Mouse (Mus musculus): Measurements from ENCODE around the gene Itln1. TPM values are rescaled to one million over a fixed set of nuclear protein-coding genes. Genes with fewer than 3 reads are reported as not detected.

Itln1 gene
- polyA plus RNA-seq, 1 experiment from 2014 or later = not detected

DNA sequence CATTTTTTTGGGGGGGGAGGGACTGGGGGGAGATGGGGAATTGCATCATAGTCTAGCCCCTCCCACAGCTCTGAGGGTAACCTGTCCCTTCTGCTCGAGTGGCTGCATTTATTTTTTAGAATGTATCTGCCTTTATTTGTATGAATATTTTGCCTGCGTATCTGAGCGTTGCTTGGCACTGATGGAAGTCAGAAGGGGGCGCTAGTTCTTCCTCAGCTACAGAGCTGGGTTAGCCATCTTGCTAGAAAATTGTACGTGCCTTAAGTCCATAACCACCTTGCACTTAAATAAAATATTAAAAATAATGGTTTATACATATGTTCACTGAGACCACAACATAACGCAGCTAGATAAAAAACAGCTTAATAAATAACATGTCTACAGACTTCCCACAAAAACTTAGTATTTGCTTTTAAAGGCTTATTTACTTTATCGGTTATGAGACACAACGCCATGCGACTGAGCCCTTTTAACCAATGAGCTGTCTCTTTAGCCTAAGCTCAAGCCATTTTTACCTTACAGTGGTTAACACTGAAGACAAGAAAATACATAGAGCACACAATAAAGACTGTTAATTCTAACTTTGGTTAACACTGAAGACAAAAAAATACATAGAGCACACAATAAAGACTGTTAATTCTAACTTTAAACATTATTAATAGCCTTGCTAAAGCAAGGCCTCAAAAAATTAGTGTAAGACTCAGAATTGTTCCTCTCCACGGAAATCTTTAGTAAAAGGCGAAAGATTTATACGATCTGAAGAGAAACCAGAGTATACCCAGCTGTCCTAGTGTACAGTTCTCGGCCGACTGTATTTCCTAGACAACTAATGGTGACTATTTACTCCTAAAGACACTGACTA, 32.5 kb downstream of the Itln1 start:
- DNase-seq (ENCODE audit: low spot score) (peak; percentile 81), ATAC-seq (ENCODE audit: low FRiP score) (peak; percentile 86)
- peak overlapping the region; percentile 79 for H3K4me2 ChIP-seq (replicated peaks)
- no peaks in the 10 kb centered on the region for H3K27me3 ChIP-seq (ENCODE audit: control insufficient read depth, insufficient read depth, low read length)
- no peaks in the 10 kb centered on the region for H3K36me3 ChIP-seq (replicated peaks; ENCODE audit: control insufficient read depth, insufficient read depth)
- H3K4me1 ChIP-seq (replicated peaks; ENCODE audit: control insufficient read depth, insufficient read depth, low read length) = peaks cover 11% of the 10 kb centered on the region; the same call in 1 of the 2 replicates
- peak overlapping the region; percentile 98 for H3K27ac ChIP-seq
- peak overlapping the region; percentile 78 for H3K4me3 ChIP-seq (replicated peaks; ENCODE audit: low read length)
- H3K9me3 ChIP-seq (ENCODE audit: control insufficient read depth, low read length) = no peaks in the 10 kb centered on the region
- WGBS = 1% methylated on average over 14 of the region's 14 CpGs
- peak overlapping the region; percentile 88 for H3K9ac ChIP-seq

GRCm38 (mm10) chr1:171501636-171502080, 33.4 kb downstream of the Itln1 start:
- no peaks in the 10 kb centered on the region for H3K27me3 ChIP-seq (ENCODE audit: control insufficient read depth, insufficient read depth, low read length)
- H3K4me3 ChIP-seq (replicated peaks; ENCODE audit: low read length) = no peak overlapping the region
- no peaks in the 10 kb centered on the region for H3K36me3 ChIP-seq (replicated peaks; ENCODE audit: control insufficient read depth, insufficient read depth)
- H3K27ac ChIP-seq = peak overlapping the region; percentile 68
- ATAC-seq (ENCODE audit: low FRiP score) (no peak), DNase-seq (ENCODE audit: low spot score) (peak; percentile 61)
- peak overlapping the region; percentile 79 for H3K4me2 ChIP-seq (replicated peaks)
- peak overlapping the region; percentile 28; the same call in 1 of the 2 replicates for H3K9ac ChIP-seq
- H3K4me1 ChIP-seq (replicated peaks; ENCODE audit: control insufficient read depth, insufficient read depth, low read length) = peaks cover 11% of the 10 kb centered on the region; the same call in 1 of the 2 replicates
- WGBS = 7% methylated on average over 5 of the region's 5 CpGs
- no peaks in the 10 kb centered on the region for H3K9me3 ChIP-seq (ENCODE audit: control insufficient read depth, low read length)

GRCm38 (mm10) chr1:171501016-171501610, 34.0 kb downstream of the Itln1 start:
- Histone ChIP-seq H3K27ac (no peak overlapping the region), H3K9me3 (ENCODE audit: control insufficient read depth, low read length) (no peaks in the 10 kb centered on the region), H3K36me3 (replicated peaks; ENCODE audit: control insufficient read depth, insufficient read depth) (no peaks in the 10 kb centered on the region), H3K4me3 (replicated peaks; ENCODE audit: low read length) (no peak overlapping the region), H3K4me1 (replicated peaks; ENCODE audit: control insufficient read depth, insufficient read depth, low read length) (peaks cover 11% of the 10 kb centered on the region; the same call in 1 of the 2 replicates), H3K27me3 (ENCODE audit: control insufficient read depth, insufficient read depth, low read length) (no peaks in the 10 kb centered on the region), H3K4me2 (replicated peaks) (peak overlapping the region; percentile 79; the same call in 1 of the 2 replicates), H3K9ac (no peak overlapping the region)
- no peak for ATAC-seq (ENCODE audit: low FRiP score)
- WGBS = 67% methylated on average over 6 of the region's 6 CpGs
- no peak for DNase-seq (ENCODE audit: low spot score)

- Histone ChIP-seq H3K27ac (0 out of 2 replicates have a peak overlapping the region, but pooled peaks have one; percentile 17), H3K4me3 (replicated peaks; ENCODE audit: low read length) (no peak overlapping the region), H3K9ac (no peak overlapping the region), H3K27me3 (ENCODE audit: control insufficient read depth, insufficient read depth, low read length) (no peaks in the 10 kb centered on the region), H3K36me3 (replicated peaks; ENCODE audit: control insufficient read depth, insufficient read depth) (no peaks in the 10 kb centered on the region), H3K4me1 (replicated peaks; ENCODE audit: control insufficient read depth, insufficient read depth, low read length) (peaks cover 4% of the 10 kb centered on the region; the same call in 1 of the 2 replicates), H3K4me2 (replicated peaks) (no peak overlapping the region), H3K9me3 (ENCODE audit: control insufficient read depth, low read length) (no peaks in the 10 kb centered on the region)
- 77% methylated on average over 5 of the region's 5 CpGs for WGBS
- DNase-seq (ENCODE audit: low spot score) (no peak), ATAC-seq (ENCODE audit: low FRiP score) (no peak)
These were observed 35.2 kb downstream of the Itln1 start for GRCm38 (mm10) chr1:171499856-171500255.

DNA sequence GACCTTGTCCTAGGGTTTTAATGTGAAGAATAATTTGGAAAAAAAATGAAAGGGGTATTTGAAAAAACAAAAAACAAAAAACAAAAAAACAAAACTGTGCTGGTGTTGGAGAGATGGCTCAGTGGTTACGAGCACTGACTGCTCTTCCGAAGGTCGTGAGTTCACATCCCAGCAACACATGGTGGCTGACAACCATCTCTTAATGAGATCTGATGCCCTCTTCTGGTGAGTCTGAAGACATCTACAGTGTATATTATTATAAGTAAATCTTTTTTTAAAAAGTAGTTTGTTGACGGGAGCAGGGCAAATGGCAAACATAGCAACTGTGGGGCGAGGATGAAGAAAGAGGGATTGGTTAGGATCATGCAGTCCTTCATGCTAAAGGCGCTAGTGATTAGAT, 39.7 kb downstream of the Itln1 start:
- Histone ChIP-seq H3K4me1 (replicated peaks; ENCODE audit: control insufficient read depth, insufficient read depth, low read length) (no peaks in the 10 kb centered on the region), H3K9me3 (ENCODE audit: control insufficient read depth, low read length) (peaks cover 6% of the 10 kb centered on the region; the same call in 1 of the 2 replicates), H3K36me3 (replicated peaks; ENCODE audit: control insufficient read depth, insufficient read depth) (no peaks in the 10 kb centered on the region), H3K27ac (no peak overlapping the region), H3K4me3 (replicated peaks; ENCODE audit: low read length) (no peak overlapping the region), H3K9ac (no peak overlapping the region), H3K4me2 (replicated peaks) (no peak overlapping the region), H3K27me3 (ENCODE audit: control insufficient read depth, insufficient read depth, low read length) (no peaks in the 10 kb centered on the region)
- ATAC-seq (ENCODE audit: low FRiP score) (no peak), DNase-seq (ENCODE audit: low spot score) (no peak)
- 90% methylated on average over 6 of the region's 6 CpGs for WGBS

DNA sequence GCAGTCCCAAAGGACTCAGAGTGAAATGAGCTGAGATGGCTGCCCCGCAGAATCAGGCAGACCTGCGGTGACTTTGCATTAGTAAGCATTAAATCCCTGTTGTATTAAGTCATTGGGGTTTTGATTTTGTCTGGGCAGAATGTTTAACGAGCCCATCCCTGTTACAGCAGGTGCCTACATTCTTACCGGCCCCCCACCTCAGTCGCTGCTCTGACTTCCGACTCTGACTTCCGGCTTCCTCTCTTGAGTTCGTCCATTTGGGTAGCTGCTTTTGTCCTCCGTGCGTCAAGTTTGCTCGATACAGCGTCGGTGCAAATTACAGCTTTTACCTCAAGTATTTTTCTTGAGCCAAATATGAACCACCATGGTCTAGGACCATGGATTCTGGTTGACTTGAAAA, 40.9 kb downstream of the Itln1 start:
- no peak for ATAC-seq (ENCODE audit: low FRiP score)
- H3K36me3 ChIP-seq (replicated peaks; ENCODE audit: control insufficient read depth, insufficient read depth) = no peaks in the 10 kb centered on the region
- no peak overlapping the region for H3K27ac ChIP-seq
- no peak for DNase-seq (ENCODE audit: low spot score)
- H3K4me1 ChIP-seq (replicated peaks; ENCODE audit: control insufficient read depth, insufficient read depth, low read length) = no peaks in the 10 kb centered on the region
- peaks cover 13% of the 10 kb centered on the region; the same call in 1 of the 2 replicates for H3K9me3 ChIP-seq (ENCODE audit: control insufficient read depth, low read length)
- no peaks in the 10 kb centered on the region for H3K27me3 ChIP-seq (ENCODE audit: control insufficient read depth, insufficient read depth, low read length)
- H3K4me3 ChIP-seq (replicated peaks; ENCODE audit: low read length) = no peak overlapping the region
- 97% methylated on average over 13 of the region's 13 CpGs for WGBS
- no peak overlapping the region for H3K9ac ChIP-seq
- H3K4me2 ChIP-seq (replicated peaks) = no peak overlapping the region

DNA sequence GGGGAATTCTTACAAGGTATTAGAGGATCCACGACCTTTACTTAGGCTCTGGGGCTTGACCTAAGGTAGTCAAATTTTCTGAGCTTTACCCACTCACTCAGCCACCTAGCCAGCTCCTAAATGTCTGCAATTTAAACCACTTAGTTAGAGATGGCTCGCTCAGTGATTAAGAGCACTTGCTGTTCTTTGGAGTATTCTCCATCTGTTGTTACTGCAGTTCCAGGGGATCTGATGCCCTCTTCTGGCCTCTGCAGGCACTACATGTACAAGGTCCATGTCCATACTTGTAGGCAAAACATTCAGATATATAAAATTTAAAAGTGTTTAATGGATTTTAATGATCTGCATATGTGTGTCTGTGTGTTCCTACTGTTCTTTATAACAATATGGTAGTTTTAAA, 56.1 kb downstream of the Itln1 start:
- peak; percentile 65 for DNase-seq (ENCODE audit: low spot score)

DNA sequence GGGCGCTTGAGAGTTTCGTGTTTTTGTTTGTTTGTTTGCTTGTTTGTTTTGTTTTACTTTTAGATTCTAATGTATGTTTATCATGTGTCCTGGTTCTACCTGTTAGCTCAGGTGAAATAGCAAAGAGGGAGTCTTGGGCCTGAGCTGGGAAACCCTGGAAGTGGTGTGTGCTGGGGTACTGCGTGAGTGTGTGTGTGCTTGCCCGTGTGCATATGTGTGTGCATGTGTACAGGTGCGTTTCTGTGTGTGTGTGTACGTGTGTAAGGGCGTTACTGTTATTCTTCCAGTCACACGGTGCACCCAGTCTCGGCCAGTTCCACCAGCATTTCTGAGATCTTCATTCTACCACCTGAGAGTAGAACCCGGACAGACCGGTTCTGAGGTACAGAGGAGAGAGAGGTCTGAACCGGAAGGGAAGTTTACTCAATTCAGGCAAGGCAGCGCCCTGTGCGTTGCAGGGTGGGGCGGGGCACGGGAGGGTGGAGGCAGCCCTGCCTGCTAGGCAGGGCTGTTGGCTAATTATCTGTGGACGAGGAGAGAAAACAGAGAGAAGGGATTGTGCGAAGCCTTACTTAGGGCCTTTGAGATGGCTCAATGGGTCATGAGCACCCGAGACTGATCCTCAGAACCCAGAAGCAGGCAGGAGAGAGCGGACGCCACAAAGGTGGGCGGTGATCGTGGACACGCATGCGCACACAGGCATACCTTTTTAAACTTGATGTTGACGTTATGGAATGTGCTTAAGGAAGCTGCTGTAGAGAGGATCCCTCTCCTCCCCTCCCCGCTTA, 57.1 kb downstream of the Itln1 start:
- WGBS = 69% methylated on average over 27 of the region's 27 CpGs
- no peaks in the 10 kb centered on the region for H3K4me1 ChIP-seq (replicated peaks; ENCODE audit: control insufficient read depth, insufficient read depth, low read length)
- peak overlapping the region; percentile 44 for H3K4me2 ChIP-seq (replicated peaks)
- ATAC-seq (ENCODE audit: low FRiP score) (peak; percentile 48; the same call in 1 of the 2 replicates), DNase-seq (ENCODE audit: low spot score) (no peak)
- no peaks in the 10 kb centered on the region for H3K27me3 ChIP-seq (ENCODE audit: control insufficient read depth, insufficient read depth, low read length)
- peak overlapping the region; percentile 49 for H3K9ac ChIP-seq
- H3K4me3 ChIP-seq (replicated peaks; ENCODE audit: low read length) = peak overlapping the region; percentile 26
- H3K27ac ChIP-seq = no peak overlapping the region
- H3K36me3 ChIP-seq (replicated peaks; ENCODE audit: control insufficient read depth, insufficient read depth) = no peaks in the 10 kb centered on the region
- peaks cover 2% of the 10 kb centered on the region; the same call in 1 of the 2 replicates for H3K9me3 ChIP-seq (ENCODE audit: control insufficient read depth, low read length)

More for the DNA sequence above, 56.1 kb downstream of the Itln1 start:
- Histone ChIP-seq H3K4me2 (replicated peaks) (no peak overlapping the region), H3K4me1 (replicated peaks; ENCODE audit: control insufficient read depth, insufficient read depth, low read length) (no peaks in the 10 kb centered on the region), H3K4me3 (replicated peaks; ENCODE audit: low read length) (no peak overlapping the region), H3K27ac (no peak overlapping the region), H3K9ac (no peak overlapping the region), H3K9me3 (ENCODE audit: control insufficient read depth, low read length) (peaks cover 7% of the 10 kb centered on the region; the same call in 1 of the 2 replicates), H3K36me3 (replicated peaks; ENCODE audit: control insufficient read depth, insufficient read depth) (no peaks in the 10 kb centered on the region), H3K27me3 (ENCODE audit: control insufficient read depth, insufficient read depth, low read length) (no peaks in the 10 kb centered on the region)
- 52% methylated on average over 2 of the region's 2 CpGs for WGBS
- ATAC-seq (ENCODE audit: low FRiP score) = peak; percentile 55; the same call in 1 of the 2 replicates

All from hindbrain, embryonic 14.5 days (tissue).